Mouse (Mus musculus): ENCODE results near the gene Smg6.

Smg6 gene

GRCm38 (mm10) chr11:75152603-75153557 is 227.3 kb downstream of the Smg6 start:
- DNase-seq: peak; percentile 71 to 78

DNA sequence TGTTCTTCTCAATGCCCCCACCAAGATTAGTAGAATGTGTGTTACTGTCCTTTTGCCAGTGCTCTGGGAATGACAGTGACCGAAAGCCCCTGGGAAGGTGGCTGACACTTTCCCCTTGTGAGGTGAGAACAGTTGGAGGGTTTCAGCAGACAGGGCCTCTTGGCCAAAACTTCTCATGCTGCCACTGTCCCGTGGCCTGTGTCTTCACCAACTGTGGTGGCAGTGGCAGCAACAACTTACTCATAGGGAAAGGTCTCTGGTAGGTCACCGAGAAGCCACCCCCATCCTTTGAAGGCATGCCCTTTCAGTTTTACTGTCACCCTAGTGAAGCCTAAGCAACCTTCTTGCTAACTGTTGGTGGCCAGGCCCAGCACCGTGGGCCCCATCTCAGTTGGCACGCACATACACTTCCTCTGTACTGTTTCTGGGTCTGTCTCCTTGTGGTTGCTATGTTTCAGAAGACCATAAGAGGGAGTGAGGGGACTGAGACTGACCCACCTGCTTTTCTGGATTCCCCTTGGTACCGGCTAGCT is 228.5 kb downstream of the Smg6 start:
- peak in 1 of 2 experiments; percentile 34 for DNase-seq

DNA sequence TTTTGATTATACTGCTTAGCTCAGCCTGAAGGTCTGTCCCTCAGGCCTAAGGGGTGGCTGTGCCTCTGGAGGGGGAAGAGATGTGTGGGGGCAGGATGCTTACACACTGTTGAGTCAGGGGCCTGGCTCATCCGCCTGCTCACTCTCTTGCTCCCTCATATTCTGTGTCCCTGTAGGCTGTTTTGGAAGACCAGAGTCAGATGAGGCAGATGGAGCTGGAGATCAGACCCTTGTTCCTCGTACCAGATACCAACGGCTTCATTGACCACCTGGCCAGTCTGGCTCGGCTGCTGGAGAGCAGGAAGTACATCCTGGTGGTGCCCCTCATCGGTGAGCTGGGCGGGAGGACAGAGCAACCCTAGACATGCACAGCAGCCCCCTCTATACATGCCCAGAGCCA is 230.4 kb downstream of the Smg6 start:
- DNase-seq: peak; percentile 30 to 39

DNA sequence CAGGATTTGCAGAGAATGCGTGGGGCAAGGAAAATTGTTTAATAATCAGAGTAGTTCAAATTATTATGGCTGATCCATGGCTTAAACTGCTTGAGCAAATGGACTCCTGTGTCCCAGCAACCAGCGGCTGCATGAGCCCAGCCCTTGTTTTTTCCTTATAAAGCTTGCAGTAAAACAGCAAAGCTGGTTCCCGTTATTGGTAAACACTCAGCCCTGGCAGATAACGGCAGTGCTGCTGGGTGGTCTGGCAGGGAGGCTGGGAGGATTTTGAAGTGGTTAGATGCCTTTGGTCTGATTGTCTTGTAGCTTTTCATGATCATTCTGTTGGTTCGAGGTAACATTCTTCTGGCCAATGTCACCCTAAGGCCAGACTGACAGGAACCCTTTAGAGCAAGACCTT is 230.8 kb downstream of the Smg6 start:
- peak in 1 of 2 experiments; percentile 37 for DNase-seq

DNA sequence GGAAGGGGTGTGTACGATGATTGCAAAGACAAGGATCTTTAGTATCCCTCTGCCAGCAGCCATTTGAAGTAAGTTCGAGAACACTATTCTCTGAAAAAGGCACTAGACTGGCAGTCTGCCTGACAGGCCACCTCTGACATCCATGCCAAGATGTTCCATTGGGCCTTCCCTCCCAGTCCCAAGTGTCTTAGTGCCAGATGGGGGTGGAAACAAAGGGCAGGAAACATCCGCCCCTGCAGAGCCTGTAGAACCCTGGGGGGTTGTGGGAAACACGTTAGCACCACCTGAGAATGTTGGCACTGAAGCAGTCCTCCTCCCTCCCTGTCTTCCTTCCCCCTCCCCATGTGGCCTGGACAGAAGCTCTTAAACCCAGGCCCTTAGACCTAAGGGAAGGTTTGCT is 231.4 kb downstream of the Smg6 start:
- no peak for DNase-seq

DNA sequence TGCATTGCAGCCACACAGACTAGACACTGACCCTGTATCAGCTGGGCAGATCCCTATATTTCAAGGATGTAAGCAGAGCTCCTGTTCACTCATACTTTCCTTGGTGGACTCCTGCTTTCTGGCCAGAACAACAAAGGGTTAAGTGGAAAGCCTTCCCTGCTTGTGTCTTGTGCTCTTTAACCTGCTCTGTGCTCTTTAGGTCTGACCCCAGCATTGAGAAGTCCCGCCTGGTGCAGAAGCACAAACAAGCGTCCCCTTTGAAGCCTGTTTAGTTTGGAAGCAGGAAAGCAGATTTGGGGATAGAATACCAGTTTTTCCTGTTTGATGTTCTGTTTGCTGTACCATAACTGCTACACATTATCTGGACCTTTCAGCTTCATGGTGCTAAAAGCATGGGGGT is 232.3 kb downstream of the Smg6 start:
- no peak for DNase-seq

GRCm38 (mm10) chr11:75158432-75158831 is 232.8 kb downstream of the Smg6 start:
- DNase-seq: no peak

- DNase-seq: peak in 1 of 2 experiments; percentile 42
Measured at GRCm38 (mm10) chr11:75159564-75159963, 233.9 kb downstream of the Smg6 start.

- DNase-seq: no peak
Measured at GRCm38 (mm10) chr11:75160954-75161353, 235.3 kb downstream of the Smg6 start.

DNA sequence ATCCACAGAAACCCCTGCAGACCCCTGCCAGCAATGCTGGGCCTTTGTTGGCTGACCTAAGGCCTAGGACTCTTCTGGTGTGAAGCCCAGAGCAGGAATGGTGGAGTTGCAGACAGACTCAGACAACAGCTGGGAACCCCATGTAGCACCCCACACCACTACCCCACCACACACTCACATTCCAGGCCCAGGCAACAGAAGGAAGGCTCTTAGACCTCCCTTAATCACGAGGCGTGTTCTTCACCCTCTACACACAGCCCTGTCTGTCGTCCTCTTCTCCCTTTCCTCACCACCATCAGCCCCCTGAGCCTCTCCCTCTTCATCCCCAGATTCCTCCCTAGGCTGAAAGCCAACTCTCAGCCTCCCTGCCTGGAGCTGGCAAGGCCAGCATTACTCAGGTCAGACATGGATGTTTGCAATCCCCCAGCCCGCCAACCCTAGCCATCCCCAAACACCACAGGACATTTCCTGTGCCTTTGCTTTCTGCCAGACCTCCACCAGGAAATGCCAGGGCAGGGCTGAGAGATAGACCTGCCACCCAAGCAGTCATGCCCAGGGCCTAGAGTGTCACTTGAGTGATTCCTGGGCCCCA is 235.9 kb downstream of the Smg6 start:
- DNase-seq: peak; percentile 47 to 62

- DNase-seq: no peak
Measured at GRCm38 (mm10) chr11:75162591-75163080, 237.0 kb downstream of the Smg6 start.

DNA sequence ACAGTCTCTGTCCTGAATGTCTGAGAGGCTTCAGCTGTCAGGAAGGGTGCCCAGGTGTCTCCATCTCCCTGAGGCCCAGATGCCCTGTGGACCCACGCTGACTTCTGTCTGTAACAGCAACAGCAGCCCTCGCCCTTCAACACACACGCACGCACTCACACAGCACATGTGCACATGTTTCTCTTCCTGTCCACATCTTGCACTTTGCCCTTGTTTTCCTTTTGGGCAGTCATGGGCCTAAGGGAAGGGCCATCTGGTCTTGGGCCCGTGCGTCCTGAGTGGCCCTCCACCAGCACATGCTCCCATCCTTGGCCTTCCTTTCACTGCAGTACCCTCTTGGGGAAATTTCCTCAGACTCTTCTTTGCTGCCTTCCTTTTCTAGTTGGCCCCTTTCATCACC is 237.8 kb downstream of the Smg6 start:
- no peak for DNase-seq

GRCm38 (mm10) chr11:75164051-75164450 is 238.4 kb downstream of the Smg6 start:
- no peak for DNase-seq

DNA sequence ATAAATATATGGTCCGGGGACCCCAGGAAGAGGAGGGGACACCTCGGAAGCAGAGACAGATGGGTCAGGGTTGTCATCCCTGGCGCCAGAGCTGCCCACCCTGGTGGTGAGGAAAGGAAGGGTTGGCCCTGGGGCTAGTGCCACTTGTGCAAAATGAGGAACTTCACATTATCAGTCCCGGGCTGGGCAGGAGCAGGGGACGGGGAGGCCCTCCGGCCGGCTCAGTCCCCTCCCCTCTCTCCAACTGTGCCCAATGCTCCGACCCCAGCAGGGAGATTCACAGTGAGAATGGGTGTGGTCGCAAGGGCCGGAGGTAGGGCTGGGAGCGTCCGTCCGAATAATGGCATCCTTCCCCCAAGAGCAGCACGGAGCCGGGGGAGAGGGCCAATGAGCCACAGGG is 239.1 kb downstream of the Smg6 start:
- DNase-seq: peak in 1 of 2 experiments; percentile 27

GRCm38 (mm10) chr11:75165441-75166192 is 240.0 kb downstream of the Smg6 start:
- peak; percentile 68 to 72 for DNase-seq

DNA sequence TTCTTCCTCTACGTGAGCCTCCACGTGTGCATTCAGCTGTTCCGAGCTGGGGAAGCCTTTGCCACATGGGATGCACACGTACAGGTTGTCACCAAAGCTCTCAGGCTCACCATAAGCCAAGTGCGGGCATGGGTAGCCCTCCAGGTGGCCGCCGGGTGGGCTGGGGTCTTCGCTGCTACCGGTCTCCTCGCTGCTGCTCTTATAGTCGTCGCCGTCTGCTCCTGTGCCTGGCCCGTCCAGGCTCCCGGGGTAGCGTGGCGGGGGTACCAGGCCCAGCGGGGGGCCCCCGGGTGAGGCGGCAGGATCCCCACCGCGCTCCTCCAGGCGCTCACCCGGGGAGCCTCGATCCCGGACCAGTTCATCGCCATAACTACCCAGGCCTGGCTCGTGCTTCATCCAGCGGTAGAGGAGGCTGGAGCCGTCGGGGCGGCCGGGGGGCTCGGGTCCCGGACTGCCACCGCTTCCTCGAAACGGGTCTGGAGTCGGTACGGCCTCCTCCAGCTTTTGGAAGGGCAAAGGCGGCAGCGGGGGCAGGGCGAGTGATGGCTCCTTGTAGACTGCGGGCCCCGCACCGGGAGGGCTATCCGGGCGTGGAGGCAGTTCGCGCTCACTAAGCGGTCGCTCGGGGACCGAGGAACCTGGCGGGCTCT is 240.7 kb downstream of the Smg6 start:
- peak in 1 of 2 experiments; percentile 35 for DNase-seq

- peak; percentile 37 for DNase-seq
Measured at GRCm38 (mm10) chr11:75166861-75167642, 241.4 kb downstream of the Smg6 start.

GRCm38 (mm10) chr11:75167643-75168589 is 242.3 kb downstream of the Smg6 start:
- DNase-seq: no peak

DNA sequence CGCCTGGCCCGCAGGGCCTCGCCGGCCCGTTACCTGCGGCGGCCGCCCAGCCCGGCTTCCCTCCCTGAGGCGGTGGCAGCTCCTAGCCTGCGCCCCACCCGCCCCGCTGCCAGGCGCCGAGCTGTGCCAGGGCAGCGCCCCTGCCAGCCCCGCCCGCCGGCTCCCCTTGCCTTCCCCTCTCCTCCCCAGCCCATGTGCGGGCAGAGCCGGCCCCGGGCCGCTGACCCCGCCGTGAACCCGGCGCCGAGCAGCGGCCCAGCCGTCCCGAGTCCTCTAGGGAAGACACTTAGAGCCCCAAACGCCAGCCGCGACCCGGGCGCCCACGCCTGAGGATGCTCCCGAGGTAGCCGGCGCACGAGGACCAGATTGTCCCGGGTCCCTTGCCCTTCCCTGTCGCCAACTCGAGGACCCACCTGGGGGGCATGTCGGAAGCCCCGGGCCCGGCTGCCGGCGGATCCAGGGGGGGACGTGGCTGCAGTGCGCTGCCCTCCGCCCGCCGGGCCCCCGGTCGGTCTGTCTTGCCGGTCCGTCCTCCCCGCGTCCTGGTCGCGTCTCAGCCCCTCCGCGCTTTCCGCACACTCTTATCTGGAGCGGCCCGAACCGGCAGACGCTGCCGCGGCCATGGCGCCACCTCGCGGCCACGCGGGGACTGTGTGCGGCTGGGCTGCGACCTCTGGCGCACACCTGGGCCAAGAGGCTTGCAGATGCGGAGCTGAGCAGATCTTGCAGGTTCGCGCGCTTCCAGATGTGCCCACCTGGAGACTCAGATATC is 243.2 kb downstream of the Smg6 start:
- peak; percentile 86 to 87 for DNase-seq

Data from cerebellum, postnatal 14 days (tissue).